Mouse (Mus musculus) neural tube, embryonic 11.5 days (tissue): Measurements from ENCODE around the gene Epha2. TPM values are rescaled to one million over a fixed set of nuclear protein-coding genes. Genes with fewer than 3 reads are reported as not detected.

ENCODE experiments used
- ATAC-seq: fragments of 200-750 bp; cut with Nextera tagmentation; 2 replicates; pipeline ENCODE4 v1.8.0; 2017; ENCODE audit warnings: moderate number of reproducible peaks, mild to moderate bottlenecking, moderate TSS enrichment, moderate library complexity; ENCODE audit not compliant: insufficient read depth, low FRiP score, low TSS enrichment
- DNase-seq: peaks from one replicate; pipeline ENCODE4 v3.0.0-alpha.2; 2015; ENCODE audit warnings: low spot score
- H3K27ac ChIP-seq: fragments of 300-500 bp; sonication (generic); 2 replicates; pipeline ENCODE4 v1.5.1; 2014; ENCODE audit warnings: low read depth, mild to moderate bottlenecking, low read length
- H3K27me3 ChIP-seq: fragments of 300-500 bp; sonication (generic); 2 replicates; pipeline ENCODE4 v1.6.1; 2014; ENCODE audit warnings: mild to moderate bottlenecking, low read length, mixed read lengths; ENCODE audit not compliant: control insufficient read depth, insufficient read depth
- H3K36me3 ChIP-seq: fragments of 300-500 bp; sonication (generic); 2 replicates; pipeline ENCODE4 v1.6.1; 2014; ENCODE audit warnings: mild to moderate bottlenecking, low read length, moderate library complexity, mixed read lengths; ENCODE audit not compliant: control insufficient read depth, insufficient read depth
- H3K4me1 ChIP-seq: fragments of 300-500 bp; sonication (generic); 2 replicates; pipeline ENCODE4 v1.6.1; 2014; ENCODE audit warnings: low read length, mixed read lengths; ENCODE audit not compliant: control insufficient read depth, insufficient read depth
- H3K4me2 ChIP-seq: fragments of 300-500 bp; sonication (generic); 2 replicates; pipeline ENCODE4 v1.6.1; 2014; ENCODE audit warnings: low read depth, mild to moderate bottlenecking, moderate library complexity
- H3K4me3 ChIP-seq: fragments of 300-500 bp; sonication (generic); 2 replicates; pipeline ENCODE4 v1.5.1; 2014; ENCODE audit warnings: low read depth, low read length
- H3K9ac ChIP-seq: fragments of 300-500 bp; sonication (generic); 2 replicates; pipeline ENCODE4 v1.6.1; 2014; ENCODE audit warnings: mild to moderate bottlenecking, low read length
- H3K9me3 ChIP-seq: fragments of 300-500 bp; sonication (generic); 2 replicates; pipeline ENCODE4 v1.6.1; 2016; ENCODE audit warnings: low read length; ENCODE audit not compliant: control insufficient read depth
- WGBS: fragments of 180-500 bp; shearing (Covaris S2); extraction: QIAGEN DNeasy Blood & Tissue Kit; methylation state at CpG from one replicate; pipeline ENCODE4 v1.1.7; 2014; 5-methylcytosine and 5-hydroxymethylcytosine counted together
- polyA plus RNA-seq: library from polyadenylated mRNA; unstranded; fragments of >200 nt; fragmentation: Nextera tagmentation; extraction: Ambion mirVana; gene quantifications from 2 replicates; pipeline ENCODE4 v1.2.1, GENCODE M21; 2014

Gene Epha2
- polyA plus RNA-seq, 1 experiment from 2014 or later, result 2.5 TPM

DNA sequence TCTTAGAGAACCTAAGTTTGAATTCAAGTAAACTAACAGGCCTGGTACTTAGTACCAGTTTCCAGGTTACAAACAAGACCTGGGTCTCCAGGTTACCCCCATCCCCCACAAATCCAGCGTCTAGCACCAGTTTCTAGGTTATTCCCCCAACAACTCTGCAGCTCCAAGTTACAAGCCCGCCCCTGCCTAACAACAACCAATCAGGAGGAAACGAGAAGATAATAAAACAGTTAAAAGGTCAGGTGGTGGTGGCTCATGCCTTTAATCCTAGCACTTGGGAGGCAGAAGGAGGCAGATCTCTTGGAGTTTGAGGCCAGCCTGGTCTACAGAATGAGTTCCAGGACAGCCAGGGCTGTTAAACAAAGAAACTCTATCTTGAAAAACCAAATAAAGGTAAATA, 33.8 kb upstream of the Epha2 start:
- H3K4me2 ChIP-seq, result no peak overlapping the region
- no peak overlapping the region for H3K9ac ChIP-seq
- H3K27ac ChIP-seq, result no peak overlapping the region
- no peak overlapping the region for H3K4me3 ChIP-seq
- WGBS, result 77% methylated on average over 3 of the region's 3 CpGs
- no peak for DNase-seq
- no peak for ATAC-seq
- no peaks in the 10 kb centered on the region for H3K27me3 ChIP-seq
- H3K4me1 ChIP-seq, result no peaks in the 10 kb centered on the region
- no peaks in the 10 kb centered on the region for H3K9me3 ChIP-seq
- H3K36me3 ChIP-seq, result no peaks in the 10 kb centered on the region

DNA sequence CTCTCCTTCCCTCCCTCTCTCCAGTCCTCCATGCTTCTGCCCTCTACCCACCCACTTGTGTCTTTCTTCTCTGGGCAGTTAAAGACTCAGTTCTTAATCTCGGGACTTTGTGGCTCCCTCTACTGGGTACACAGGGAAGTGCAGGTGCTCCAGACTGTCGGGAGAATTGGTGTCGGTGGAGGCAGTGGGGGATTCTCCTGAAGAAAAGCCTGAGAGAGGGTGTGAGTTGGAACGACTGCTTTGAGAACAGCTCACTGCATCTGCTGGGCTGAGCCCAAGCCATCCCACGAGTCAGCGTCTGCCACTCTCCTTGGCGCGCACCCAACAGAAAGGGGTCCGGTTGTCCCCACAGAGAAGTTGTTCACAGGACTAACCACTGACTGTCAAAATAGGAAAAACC, 33.2 kb upstream of the Epha2 start:
- H3K27me3 ChIP-seq, result no peaks in the 10 kb centered on the region
- ATAC-seq (no peak), DNase-seq (peak; percentile 71)
- H3K4me1 ChIP-seq, result no peaks in the 10 kb centered on the region
- no peak overlapping the region for H3K27ac ChIP-seq
- H3K9me3 ChIP-seq, result no peaks in the 10 kb centered on the region
- no peaks in the 10 kb centered on the region for H3K36me3 ChIP-seq
- H3K4me2 ChIP-seq, result no peak overlapping the region
- no peak overlapping the region for H3K4me3 ChIP-seq
- H3K9ac ChIP-seq, result no peak overlapping the region
- WGBS, result 48% methylated on average over 9 of the region's 9 CpGs

GRCm38 (mm10) chr4:141268350-141268749, 32.7 kb upstream of the Epha2 start:
- no peak overlapping the region for H3K4me2 ChIP-seq
- WGBS, result 82% methylated on average over 4 of the region's 4 CpGs
- ATAC-seq (no peak), DNase-seq (no peak)
- no peak overlapping the region for H3K4me3 ChIP-seq
- H3K27ac ChIP-seq, result no peak overlapping the region
- H3K4me1 ChIP-seq, result 0 out of 2 replicates have a peak, but pooled peaks cover 2% of the 10 kb centered on the region
- H3K9ac ChIP-seq, result no peak overlapping the region
- H3K27me3 ChIP-seq, result no peaks in the 10 kb centered on the region
- no peaks in the 10 kb centered on the region for H3K9me3 ChIP-seq
- no peaks in the 10 kb centered on the region for H3K36me3 ChIP-seq

- 94% methylated on average over 6 of the region's 6 CpGs for WGBS
- DNase-seq (no peak), ATAC-seq (no peak)
- Histone ChIP-seq H3K27me3 (no peaks in the 10 kb centered on the region), H3K9me3 (no peaks in the 10 kb centered on the region), H3K4me3 (no peak overlapping the region), H3K9ac (no peak overlapping the region), H3K27ac (no peak overlapping the region), H3K36me3 (no peaks in the 10 kb centered on the region), H3K4me2 (no peak overlapping the region), H3K4me1 (0 out of 2 replicates have a peak, but pooled peaks cover 2% of the 10 kb centered on the region)
Observed at GRCm38 (mm10) chr4:141269080-141269479, 32.0 kb upstream of the Epha2 start.

DNA sequence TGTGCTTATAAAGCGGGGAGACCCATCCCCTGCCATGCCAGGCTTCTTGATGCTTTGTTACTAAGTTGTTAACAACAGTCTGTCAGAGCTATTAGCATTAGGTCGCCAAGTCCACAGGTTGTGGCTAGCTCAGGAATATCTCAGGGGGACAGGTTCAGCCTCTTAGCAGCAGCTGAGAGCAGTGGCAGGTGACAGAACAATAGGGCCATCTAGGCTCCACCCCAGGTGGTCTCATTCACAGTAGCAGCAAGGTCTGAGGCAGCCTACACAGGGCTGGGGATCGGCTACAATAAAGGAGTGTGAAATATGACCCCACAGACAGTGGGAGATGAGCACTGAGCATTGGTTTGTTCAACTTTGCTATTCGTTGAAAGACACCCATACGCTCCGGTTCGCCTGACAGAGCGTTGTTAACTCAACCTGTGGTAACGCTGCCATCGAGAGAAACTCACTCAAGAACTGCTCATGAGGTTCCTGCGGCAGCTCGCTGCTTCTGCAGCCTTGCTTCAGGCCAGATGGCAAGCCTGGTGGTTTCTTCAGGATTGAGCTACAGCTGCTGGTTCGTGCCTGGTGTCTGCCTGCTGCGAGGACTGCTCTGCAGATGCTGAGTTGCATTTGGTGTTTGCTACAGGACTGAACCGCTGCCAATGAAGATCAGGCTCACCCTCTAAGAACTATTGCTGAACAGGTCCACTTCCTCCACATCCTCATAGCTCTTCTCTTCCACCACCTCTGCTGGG, 30.7 kb upstream of the Epha2 start:
- Histone ChIP-seq H3K9ac (no peak overlapping the region), H3K4me2 (no peak overlapping the region), H3K27ac (no peak overlapping the region), H3K9me3 (no peaks in the 10 kb centered on the region), H3K4me3 (no peak overlapping the region), H3K36me3 (no peaks in the 10 kb centered on the region), H3K4me1 (0 out of 2 replicates have a peak, but pooled peaks cover 2% of the 10 kb centered on the region), H3K27me3 (no peaks in the 10 kb centered on the region)
- WGBS, result 49% methylated on average over 15 of the region's 15 CpGs
- ATAC-seq (no peak), DNase-seq (no peak)

DNA sequence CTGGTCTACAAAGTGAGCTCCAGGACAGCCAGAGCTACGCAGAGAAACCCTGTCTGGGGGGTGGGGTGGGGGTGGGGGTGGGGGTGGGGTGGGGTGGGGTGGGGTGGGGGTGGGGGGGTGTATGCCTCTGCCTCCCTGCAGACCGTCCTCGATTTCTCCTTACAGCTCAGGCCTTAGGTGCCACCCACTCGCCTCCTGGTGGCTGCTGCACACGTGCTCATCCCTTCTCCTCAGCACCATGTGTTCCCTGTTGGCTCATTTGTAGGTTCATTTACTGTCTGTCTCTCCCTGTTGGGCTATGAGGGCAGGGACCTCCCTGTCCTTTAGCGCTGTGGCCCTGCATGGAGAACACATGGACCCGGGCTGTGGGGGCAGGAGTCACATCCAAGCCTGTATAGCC, 29.8 kb upstream of the Epha2 start:
- no peak for ATAC-seq
- WGBS, result 83% methylated on average over 6 of the region's 7 CpGs
- 0 out of 2 replicates have a peak, but pooled peaks cover 2% of the 10 kb centered on the region for H3K4me1 ChIP-seq

DNA sequence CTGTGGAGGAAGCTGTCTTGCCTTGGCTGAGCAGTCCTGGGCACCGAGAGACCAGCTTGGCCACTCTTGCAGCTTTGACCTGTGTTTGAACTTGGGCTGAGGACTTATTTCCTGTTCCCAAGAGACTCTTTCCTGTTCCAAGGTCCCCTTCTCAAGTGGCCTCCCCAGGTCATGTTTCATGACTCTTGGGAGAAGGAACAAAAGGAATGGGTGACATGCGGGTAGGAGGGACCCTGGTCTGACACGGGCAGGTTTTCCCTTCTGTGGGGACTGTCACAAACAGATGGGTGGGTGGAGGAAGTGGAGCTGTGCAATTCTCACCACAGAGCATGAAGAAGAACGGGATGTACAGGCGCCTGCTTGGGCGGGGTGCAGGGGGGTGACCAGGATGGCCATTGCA, 29.3 kb upstream of the Epha2 start:
- H3K4me2 ChIP-seq, result no peak overlapping the region
- ATAC-seq (no peak), DNase-seq (no peak)
- WGBS, result 82% methylated on average over 6 of the region's 6 CpGs
- no peaks in the 10 kb centered on the region for H3K27me3 ChIP-seq
- no peak overlapping the region for H3K27ac ChIP-seq
- H3K9ac ChIP-seq, result no peak overlapping the region
- H3K4me1 ChIP-seq, result 0 out of 2 replicates have a peak, but pooled peaks cover 2% of the 10 kb centered on the region
- no peak overlapping the region for H3K4me3 ChIP-seq
- H3K36me3 ChIP-seq, result no peaks in the 10 kb centered on the region
- H3K9me3 ChIP-seq, result no peaks in the 10 kb centered on the region

More for the DNA sequence above, 29.8 kb upstream of the Epha2 start:
- no peak overlapping the region for H3K27ac ChIP-seq
- no peak overlapping the region for H3K4me3 ChIP-seq
- no peak overlapping the region for H3K9ac ChIP-seq
- H3K4me2 ChIP-seq, result no peak overlapping the region
- no peaks in the 10 kb centered on the region for H3K9me3 ChIP-seq
- H3K27me3 ChIP-seq, result no peaks in the 10 kb centered on the region
- H3K36me3 ChIP-seq, result no peaks in the 10 kb centered on the region
- no peak for DNase-seq

DNA sequence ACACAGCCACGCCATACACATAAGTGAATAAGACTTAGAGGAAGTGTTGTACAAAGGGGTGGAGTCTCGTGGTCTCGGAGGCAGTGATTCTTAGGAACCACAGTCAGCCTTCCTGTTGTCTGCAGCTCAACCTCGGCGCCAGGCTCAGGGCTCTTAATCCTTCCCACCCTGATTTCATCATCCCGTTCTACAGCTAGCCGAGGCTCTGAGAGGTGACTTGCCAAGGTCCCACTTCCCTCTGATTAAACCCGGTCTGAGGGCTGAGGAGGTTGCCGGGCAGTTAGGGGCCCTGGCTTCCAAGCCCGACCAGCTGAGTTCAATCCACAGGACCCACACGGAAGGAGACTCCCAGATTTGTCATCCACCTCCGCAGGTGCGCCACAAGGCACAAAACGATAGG, 28.2 kb upstream of the Epha2 start:
- 0 out of 2 replicates have a peak, but pooled peaks cover 2% of the 10 kb centered on the region for H3K4me1 ChIP-seq
- 24% methylated on average over 14 of the region's 14 CpGs for WGBS
- H3K4me2 ChIP-seq, result peak overlapping the region; percentile 4; the same call in 1 of the 2 replicates
- ATAC-seq (no peak), DNase-seq (no peak)
- H3K9ac ChIP-seq, result peak overlapping the region; percentile 7; the same call in 1 of the 2 replicates
- no peaks in the 10 kb centered on the region for H3K27me3 ChIP-seq
- H3K36me3 ChIP-seq, result no peaks in the 10 kb centered on the region
- H3K27ac ChIP-seq, result no peak overlapping the region
- H3K9me3 ChIP-seq, result no peaks in the 10 kb centered on the region
- no peak overlapping the region for H3K4me3 ChIP-seq

DNA sequence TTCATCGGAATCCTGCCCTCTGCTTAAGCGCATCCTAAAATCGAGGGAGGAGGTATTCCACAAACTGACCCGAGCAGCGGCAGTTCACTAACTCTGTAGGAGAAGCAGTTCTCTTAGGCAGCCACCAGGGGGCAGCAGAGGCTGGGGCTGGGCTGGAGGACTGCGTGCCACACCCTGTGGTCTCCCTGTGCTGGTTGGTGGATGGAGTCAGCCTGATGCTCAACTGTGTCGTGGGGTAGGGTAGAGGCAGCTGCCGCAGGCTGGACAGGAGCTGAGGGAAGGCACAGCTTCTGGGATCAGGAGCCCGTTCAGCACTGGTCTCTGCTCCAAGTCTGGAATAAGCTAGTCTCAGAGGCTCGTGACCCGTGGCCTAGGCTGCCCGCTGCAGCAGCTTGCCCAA, 27.7 kb upstream of the Epha2 start:
- 15% methylated on average over 12 of the region's 12 CpGs for WGBS
- peak; percentile 87 for DNase-seq
- Histone ChIP-seq H3K4me1 (0 out of 2 replicates have a peak, but pooled peaks cover 2% of the 10 kb centered on the region), H3K4me2 (peak overlapping the region; percentile 4; the same call in 1 of the 2 replicates), H3K27ac (no peak overlapping the region), H3K9me3 (no peaks in the 10 kb centered on the region), H3K9ac (peak overlapping the region; percentile 7; the same call in 1 of the 2 replicates), H3K4me3 (no peak overlapping the region), H3K27me3 (no peaks in the 10 kb centered on the region), H3K36me3 (no peaks in the 10 kb centered on the region)
- ATAC-seq, result peak; percentile 88
